Mouse (Mus musculus): Measurements from ENCODE around the gene Mta2. TPM values are rescaled to one million over a fixed set of nuclear protein-coding genes. Genes with fewer than 3 reads are reported as not detected.
"Not testable (repeated sequence)": the region's sequence is repeated elsewhere in the genome, so short reads cannot be mapped to it uniquely, and the experiment has no call there.

Gene Mta2
- polyA plus RNA-seq, 1 experiment from 2014 or later, result 173 TPM

DNA sequence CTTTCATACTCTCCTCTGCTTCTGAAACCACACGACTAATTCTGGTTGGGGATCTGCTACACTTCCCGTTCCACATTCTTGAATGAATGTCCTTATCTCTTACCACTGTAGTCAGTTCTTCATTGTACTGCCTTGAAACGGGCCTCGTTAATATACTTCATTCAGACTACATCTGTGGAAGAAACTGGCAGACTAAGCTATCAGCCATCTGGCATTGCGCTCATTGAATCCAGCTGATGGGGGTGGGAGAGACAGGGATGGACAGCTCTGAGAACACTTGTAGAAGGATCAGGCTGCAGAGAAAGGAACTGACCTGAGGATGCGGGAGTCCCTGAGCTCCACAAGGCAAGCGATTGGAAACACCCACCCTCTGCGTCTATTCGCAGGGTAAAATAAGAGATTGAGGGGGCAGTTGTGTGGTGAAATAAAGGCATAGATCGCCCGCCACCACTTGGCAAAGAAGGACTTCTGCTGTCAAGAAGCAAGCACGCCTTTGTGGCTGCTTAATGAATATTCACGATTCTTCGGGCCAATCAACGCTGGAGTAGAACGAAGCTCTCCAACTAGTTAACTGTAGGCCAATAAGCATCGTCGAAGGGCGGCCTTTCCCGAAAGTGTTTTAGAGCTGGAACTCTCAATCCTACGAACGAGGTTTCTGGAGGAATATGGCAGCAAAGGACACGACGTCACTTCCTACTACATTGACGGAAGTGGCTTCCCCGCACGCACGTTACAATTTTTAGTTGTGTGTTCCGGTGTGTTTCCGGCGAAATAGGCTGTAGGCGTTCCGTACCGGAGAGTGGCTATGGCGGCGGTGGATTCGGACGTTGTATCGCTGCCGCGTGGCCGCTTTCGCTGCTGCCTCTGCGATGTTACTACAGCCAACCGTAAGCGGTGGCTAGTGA is 11.7 kb downstream of the Mta2 start, which contains the start of gene Tut1:
TSS of gene Tut1 (plus strand) at position 713 of the 905 bp plus-strand sequence.
- peak within 1 kb of the TSS; percentile 66 for H3K27ac ChIP-seq
- peak within 1 kb of the TSS; percentile 57 for H3K9ac ChIP-seq
- no peaks in the 10 kb centered on the region for H3K27me3 ChIP-seq
- ATAC-seq (ENCODE audit: borderline replicate concordance, extremely low read depth, low FRiP score, low TSS enrichment), result peak; percentile 97
- H3K9me3 ChIP-seq, result no peaks in the 10 kb centered on the region
- peaks cover 19% of the 10 kb centered on the region for H3K4me1 ChIP-seq
- 3% methylated on average over 46 of the region's 46 CpGs for WGBS
- peaks cover 60% of the 10 kb centered on the region for H3K36me3 ChIP-seq
- peak within 1 kb of the TSS; percentile 63 for H3K4me3 ChIP-seq
- peak within 1 kb of the TSS; percentile 65 for H3K4me2 ChIP-seq

DNA sequence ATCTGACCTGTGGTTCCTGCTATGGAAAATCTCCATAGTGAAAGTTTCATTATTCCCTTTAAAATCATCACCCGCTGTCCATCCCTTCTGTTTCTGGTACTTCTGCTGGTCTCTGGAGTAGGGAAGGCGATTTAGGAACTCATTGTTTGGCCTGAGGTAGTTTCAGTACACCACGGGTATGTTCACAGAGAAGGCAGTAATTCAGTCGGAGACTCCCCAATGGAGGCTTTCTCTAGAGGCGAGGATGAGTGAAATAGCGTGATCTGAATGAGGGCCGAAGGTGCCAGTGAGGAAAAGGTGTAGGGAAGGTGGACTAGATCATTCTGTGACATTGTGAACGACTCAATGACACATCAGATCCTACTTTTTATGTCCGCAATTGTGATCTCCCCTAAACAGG is 12.5 kb downstream of the Mta2 start:
- Histone ChIP-seq H3K27ac (peak overlapping the region; percentile 66), H3K9ac (peak overlapping the region; percentile 57), H3K27me3 (no peaks in the 10 kb centered on the region), H3K36me3 (peaks cover 58% of the 10 kb centered on the region), H3K9me3 (no peaks in the 10 kb centered on the region), H3K4me1 (peaks cover 19% of the 10 kb centered on the region), H3K4me2 (peak overlapping the region; percentile 64), H3K4me3 (peak overlapping the region; percentile 63)
- no peak for ATAC-seq (ENCODE audit: borderline replicate concordance, extremely low read depth, low FRiP score, low TSS enrichment)
- 10% methylated on average over 9 of the region's 9 CpGs for WGBS

DNA sequence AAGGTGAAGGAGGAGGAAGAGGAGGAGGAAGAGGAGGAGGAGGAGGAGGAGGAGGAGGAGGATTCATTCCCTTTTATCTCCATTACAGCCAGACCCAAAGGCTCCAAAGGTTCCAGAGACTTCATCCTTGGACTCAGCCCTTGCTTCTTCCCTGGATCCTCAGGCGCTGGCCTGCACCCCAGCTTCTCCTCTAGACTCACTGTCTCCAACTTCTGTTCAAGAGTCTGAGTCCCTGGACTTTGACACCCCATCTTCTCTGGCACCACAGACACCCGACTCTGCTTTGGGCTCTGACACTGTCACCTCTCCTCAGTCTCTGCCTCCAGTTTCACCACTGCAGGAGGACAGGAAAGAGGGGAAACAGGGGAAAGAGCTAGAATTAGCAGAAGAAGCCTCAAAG is 20.6 kb downstream of the Mta2 start:
- Histone ChIP-seq H3K4me2 (no peak overlapping the region), H3K27ac (no peak overlapping the region), H3K9ac (no peak overlapping the region), H3K9me3 (no peaks in the 10 kb centered on the region), H3K36me3 (peaks cover 74% of the 10 kb centered on the region), H3K4me1 (peaks cover 10% of the 10 kb centered on the region), H3K27me3 (no peaks in the 10 kb centered on the region), H3K4me3 (no peak overlapping the region)
- WGBS, result 79% methylated on average over 2 of the region's 2 CpGs
- ATAC-seq (ENCODE audit: borderline replicate concordance, extremely low read depth, low FRiP score, low TSS enrichment), result no peak

DNA sequence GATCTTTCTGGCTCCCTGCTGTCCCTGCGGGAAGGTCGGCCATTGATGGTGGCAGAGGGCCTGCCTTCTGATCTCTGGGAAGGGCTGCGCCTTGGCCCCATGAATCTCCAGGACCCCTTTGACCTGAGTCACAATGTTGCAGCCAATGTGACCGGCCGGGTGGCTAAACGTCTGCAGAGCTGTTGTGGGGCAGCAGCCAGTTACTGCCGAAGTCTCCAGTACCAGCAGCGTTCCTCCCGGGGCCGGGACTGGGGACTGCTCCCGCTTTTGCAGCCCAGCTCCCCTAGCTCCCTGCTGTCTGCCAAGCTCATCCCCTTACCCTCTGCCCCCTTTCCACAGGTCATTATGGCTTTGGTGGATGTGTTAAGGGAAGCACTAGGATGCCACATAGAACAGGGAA is 23.4 kb downstream of the Mta2 start:
- no peak overlapping the region for H3K9ac ChIP-seq
- WGBS, result 86% methylated on average over 11 of the region's 11 CpGs
- no peak for ATAC-seq (ENCODE audit: borderline replicate concordance, extremely low read depth, low FRiP score, low TSS enrichment)

DNA sequence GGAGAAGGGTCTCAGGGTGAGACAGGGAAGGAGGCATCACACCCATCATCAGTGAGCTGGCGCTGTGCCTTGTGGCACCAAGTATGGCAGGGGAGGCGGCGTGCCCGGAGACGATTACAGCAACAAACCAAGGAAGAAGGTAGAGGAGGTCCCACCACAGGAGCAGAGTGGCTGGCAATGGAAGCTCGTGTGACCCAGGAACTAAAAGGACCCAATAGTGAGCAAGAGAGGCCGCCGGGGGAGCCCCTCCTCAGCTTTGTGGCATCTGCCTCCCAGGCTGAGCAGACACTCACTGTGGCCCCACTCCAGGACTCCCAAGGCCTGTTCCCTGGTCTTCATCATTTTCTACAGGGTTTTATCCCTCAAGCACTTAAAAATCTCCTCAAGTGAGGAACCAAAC is 24.1 kb downstream of the Mta2 start:
- Histone ChIP-seq H3K36me3 (peaks cover 66% of the 10 kb centered on the region), H3K4me1 (peaks cover 19% of the 10 kb centered on the region), H3K9ac (peak overlapping the region; percentile 61), H3K27me3 (no peaks in the 10 kb centered on the region), H3K27ac (peak overlapping the region; percentile 94), H3K9me3 (no peaks in the 10 kb centered on the region), H3K4me2 (peak overlapping the region; percentile 55), H3K4me3 (peak overlapping the region; percentile 82)
- WGBS, result 65% methylated on average over 8 of the region's 8 CpGs
- no peak for ATAC-seq (ENCODE audit: borderline replicate concordance, extremely low read depth, low FRiP score, low TSS enrichment)

More for the DNA sequence above, 23.4 kb downstream of the Mta2 start:
- H3K9me3 ChIP-seq, result no peaks in the 10 kb centered on the region
- peaks cover 66% of the 10 kb centered on the region for H3K36me3 ChIP-seq
- no peak overlapping the region for H3K4me2 ChIP-seq
- no peak overlapping the region for H3K27ac ChIP-seq
- H3K27me3 ChIP-seq, result no peaks in the 10 kb centered on the region
- no peak overlapping the region for H3K4me3 ChIP-seq
- peaks cover 19% of the 10 kb centered on the region for H3K4me1 ChIP-seq

DNA sequence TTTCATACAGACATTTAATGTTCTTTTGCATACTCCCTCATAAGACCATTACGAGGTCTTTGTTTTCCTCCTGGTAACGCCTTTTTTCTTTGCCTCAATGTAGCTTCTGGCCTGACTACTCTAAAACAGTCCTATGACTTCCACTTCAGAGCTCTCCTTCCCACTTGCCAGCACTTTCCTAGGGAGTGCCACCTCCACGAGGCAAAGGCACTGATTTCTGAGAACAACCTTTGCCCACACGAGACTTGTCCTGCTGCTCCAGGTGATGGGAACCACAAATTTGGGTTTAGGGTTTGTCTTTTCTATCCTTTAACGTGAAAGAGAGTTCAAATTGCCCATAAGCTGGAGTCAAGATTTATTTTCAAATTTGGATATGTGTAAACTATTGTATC is 24.5 kb downstream of the Mta2 start:
- ATAC-seq (ENCODE audit: borderline replicate concordance, extremely low read depth, low FRiP score, low TSS enrichment), result no peak
- no peaks in the 10 kb centered on the region for H3K27me3 ChIP-seq
- H3K9me3 ChIP-seq, result no peaks in the 10 kb centered on the region
- H3K4me2 ChIP-seq, result peak overlapping the region; percentile 55
- peaks cover 19% of the 10 kb centered on the region for H3K4me1 ChIP-seq
- H3K9ac ChIP-seq, result peak overlapping the region; percentile 61
- H3K36me3 ChIP-seq, result peaks cover 66% of the 10 kb centered on the region
- WGBS, result 33% methylated on average over 5 of the region's 5 CpGs
- H3K4me3 ChIP-seq, result peak overlapping the region; percentile 82
- peak overlapping the region; percentile 94 for H3K27ac ChIP-seq

DNA sequence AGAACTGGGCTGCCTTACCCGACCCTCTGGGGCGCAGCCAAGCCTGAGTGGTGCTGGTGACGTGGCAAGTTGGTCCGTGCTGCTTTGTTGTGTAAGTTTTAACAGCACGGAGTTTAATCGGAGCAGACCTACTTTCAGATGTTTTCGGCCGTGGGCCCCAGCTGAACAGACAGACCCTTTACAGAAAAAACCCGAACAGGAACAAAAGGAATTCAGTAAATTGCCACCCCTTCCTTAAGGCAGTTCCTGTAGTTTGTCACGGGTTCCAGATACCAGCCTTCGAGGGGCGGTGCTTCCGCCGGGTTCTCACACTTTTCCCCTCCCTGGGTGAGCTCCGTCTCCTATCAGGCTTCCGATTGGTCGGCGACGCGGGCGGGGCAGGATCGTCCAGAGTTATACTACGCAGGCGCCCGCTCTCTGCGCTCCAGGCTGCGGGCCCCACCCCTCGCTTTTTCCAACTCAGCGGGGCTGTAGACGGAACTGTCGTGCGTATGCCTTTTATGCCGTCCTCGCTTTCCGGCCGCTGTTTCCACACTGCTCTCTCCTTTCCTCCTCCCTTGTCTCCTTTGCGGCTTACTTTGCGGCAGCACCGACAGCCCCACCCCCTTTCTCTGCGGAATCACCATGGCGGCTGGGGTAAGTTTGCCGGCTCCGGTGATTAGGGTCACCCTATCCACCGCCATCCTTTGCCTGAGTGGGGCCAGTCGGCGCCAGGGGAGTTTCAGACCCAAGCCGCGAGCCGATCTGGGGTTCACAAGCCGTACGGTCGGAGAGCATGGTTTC is 25.1 kb downstream of the Mta2 start, which contains the start of gene Eef1g:
TSS of gene Eef1g (plus strand) at position 452 of the 783 bp plus-strand sequence.
- ATAC-seq (ENCODE audit: borderline replicate concordance, extremely low read depth, low FRiP score, low TSS enrichment), result peak; percentile 99

DNA sequence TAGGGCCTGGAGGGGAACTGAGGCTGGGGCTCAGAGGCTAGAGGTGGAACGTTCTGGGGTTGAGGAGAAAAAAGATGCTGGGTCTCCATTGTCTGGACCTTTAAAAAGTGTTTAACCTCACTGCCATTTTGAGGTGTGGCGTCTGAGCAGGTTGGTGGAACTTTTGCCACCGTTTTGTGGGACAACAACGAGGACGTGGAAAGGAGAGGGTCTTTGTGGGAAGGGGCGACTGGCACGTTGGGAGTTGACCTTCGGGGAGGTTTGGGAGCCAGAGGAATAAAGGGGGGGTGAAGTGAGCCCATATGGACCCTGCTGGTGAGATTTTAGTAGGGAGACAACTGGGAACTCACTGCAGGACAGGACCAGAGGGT is 25.7 kb downstream of the Mta2 start:
- peak overlapping the region; percentile 61 for H3K4me2 ChIP-seq
- peak overlapping the region; percentile 91 for H3K9ac ChIP-seq
- peaks cover 19% of the 10 kb centered on the region for H3K4me1 ChIP-seq
- no peak for ATAC-seq (ENCODE audit: borderline replicate concordance, extremely low read depth, low FRiP score, low TSS enrichment)
- 0% methylated on average over 8 of the region's 8 CpGs for WGBS
- peak overlapping the region; percentile 82 for H3K4me3 ChIP-seq
- no peaks in the 10 kb centered on the region for H3K27me3 ChIP-seq
- peaks cover 66% of the 10 kb centered on the region for H3K36me3 ChIP-seq
- peak overlapping the region; percentile 84 for H3K27ac ChIP-seq
- H3K9me3 ChIP-seq, result no peaks in the 10 kb centered on the region

More for the DNA sequence above, 25.1 kb downstream of the Mta2 start, which contains the start of gene Eef1g:
- H3K9me3 ChIP-seq, result no peaks in the 10 kb centered on the region
- peaks cover 66% of the 10 kb centered on the region for H3K36me3 ChIP-seq
- no peaks in the 10 kb centered on the region for H3K27me3 ChIP-seq
- WGBS, result under 1% methylated on average over 52 of the region's 52 CpGs
- peak within 1 kb of the TSS; percentile 91 for H3K9ac ChIP-seq
- peak within 1 kb of the TSS; percentile 82 for H3K4me3 ChIP-seq
- peak within 1 kb of the TSS; percentile 94 for H3K27ac ChIP-seq
- H3K4me1 ChIP-seq, result peaks cover 19% of the 10 kb centered on the region
- H3K4me2 ChIP-seq, result peak within 1 kb of the TSS; percentile 61

DNA sequence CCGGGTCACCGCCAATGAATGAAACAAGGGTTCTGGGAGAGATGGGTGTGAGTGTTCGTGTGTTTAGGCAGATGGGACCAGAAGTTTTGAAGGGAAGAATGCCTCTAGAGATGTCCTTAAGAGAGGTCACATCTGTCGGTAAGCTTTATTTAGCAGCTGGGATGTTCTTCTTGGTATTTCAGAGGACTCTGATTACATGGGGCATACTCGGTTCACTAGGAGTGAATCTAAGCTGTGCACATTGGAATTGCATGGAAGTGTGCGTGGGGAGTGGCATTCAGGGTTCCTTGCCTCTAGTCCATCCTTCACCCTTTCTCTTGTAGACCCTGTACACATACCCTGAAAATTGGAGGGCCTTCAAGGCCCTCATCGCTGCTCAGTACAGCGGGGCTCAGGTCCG is 26.2 kb downstream of the Mta2 start:
- Histone ChIP-seq H3K27ac (peak overlapping the region; percentile 84; the same call in 1 of the 2 replicates), H3K9me3 (no peaks in the 10 kb centered on the region), H3K9ac (peak overlapping the region; percentile 91), H3K4me2 (peak overlapping the region; percentile 61), H3K27me3 (no peaks in the 10 kb centered on the region), H3K4me3 (peak overlapping the region; percentile 82), H3K4me1 (peaks cover 19% of the 10 kb centered on the region), H3K36me3 (peaks cover 66% of the 10 kb centered on the region)
- whole genome bisulfite sequencing, result 2% methylated on average over 9 of the region's 9 CpGs
- ATAC-seq (ENCODE audit: borderline replicate concordance, extremely low read depth, low FRiP score, low TSS enrichment), result no peak

DNA sequence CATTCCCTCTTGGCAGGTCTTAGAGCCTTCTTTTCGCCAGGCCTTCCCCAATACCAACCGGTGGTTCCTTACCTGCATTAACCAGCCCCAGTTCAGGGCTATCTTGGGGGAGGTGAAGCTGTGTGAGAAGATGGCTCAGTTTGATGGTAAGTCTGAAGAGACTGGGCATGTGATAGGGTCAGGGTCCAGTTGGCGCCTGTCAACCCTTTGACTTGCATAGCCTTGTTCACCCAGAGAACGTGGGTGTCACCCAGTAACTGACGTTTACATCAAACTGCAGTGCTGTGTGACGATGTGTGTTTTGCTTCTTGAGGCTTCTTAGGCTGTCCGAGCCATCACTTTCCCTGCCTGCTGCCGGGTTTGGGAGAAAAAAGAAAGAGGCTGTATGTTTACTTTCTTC is 30.8 kb downstream of the Mta2 start:
- H3K27me3 ChIP-seq; H3K4me2 ChIP-seq; H3K9me3 ChIP-seq; H3K27ac ChIP-seq; H3K4me1 ChIP-seq; H3K9ac ChIP-seq; H3K4me3 ChIP-seq; ATAC-seq (ENCODE audit: borderline replicate concordance, extremely low read depth, low FRiP score, low TSS enrichment): not testable (repeated sequence)
- 73% methylated on average over 8 of the region's 8 CpGs for WGBS
- peaks cover 87% of the 10 kb centered on the region for H3K36me3 ChIP-seq

DNA sequence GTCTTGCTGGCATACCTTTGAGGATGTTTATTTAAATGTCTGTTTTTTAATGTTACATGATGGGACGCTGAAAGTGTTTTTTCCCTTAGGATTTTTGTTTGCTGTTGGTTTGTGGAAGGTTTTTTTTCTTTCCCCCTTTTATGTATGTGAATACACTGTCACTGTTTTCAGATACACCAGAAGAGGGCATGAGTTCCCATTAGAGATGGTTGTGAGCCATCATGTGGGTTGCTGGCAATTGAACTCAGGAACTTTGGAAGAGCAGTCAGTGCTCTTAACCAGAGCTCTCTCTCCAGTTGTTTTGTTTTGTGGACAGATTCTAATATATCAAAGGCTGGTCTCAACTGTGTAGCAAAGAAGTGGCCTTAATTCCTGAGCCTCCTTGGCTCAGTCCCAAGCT is 33.0 kb downstream of the Mta2 start:
- Histone ChIP-seq H3K27ac (no peak overlapping the region), H3K4me1 (no peaks in the 10 kb centered on the region), H3K9ac (no peak overlapping the region), H3K4me2 (no peak overlapping the region), H3K27me3 (no peaks in the 10 kb centered on the region), H3K4me3 (no peak overlapping the region), H3K9me3 (no peaks in the 10 kb centered on the region), H3K36me3 (peaks cover 99% of the 10 kb centered on the region)
- no peak for ATAC-seq (ENCODE audit: borderline replicate concordance, extremely low read depth, low FRiP score, low TSS enrichment)
- WGBS, result 61% methylated on average over 1 of the region's 1 CpGs

Measured in lung, embryonic 15.5 days (tissue).